In the genomic region with DNA sequence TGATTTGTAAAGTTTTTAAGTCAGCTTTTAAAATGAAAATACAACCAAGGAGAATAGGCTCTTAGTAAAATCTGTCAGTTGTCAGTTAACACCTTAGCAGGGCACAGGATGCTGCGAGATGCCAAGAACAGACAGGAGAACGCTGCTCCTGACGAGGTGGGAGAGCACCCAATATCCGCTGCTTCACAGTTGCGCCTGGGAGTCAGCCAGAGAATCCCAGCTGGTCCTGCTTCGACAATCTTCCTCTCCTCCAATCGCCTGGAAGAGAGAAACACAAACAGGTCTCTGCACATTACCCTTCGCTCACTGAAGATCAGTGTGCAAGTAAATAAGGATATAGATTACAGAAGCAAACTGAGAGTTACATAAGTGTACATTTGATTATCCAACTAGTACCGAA, we compare ENCODE assay signal across 9 mouse cellular contexts.
DNase-seq lines count a peak whose midpoint lies in the region.
"Had no signal": no experiment of that assay in that cellular context is flagged by ENCODE, and none has a peak within 500 bp of the region (broad histone marks: within the 10 kb centered on the region; RNA-seq: fewer than 3 reads in every experiment).

No protein-coding gene starts in this region.

- peak; percentile 75 for DNase-seq in cerebellum, adult 11 months
- DNase-seq in cerebellum, adult 8-10 months: peak; percentile 74
- DNase-seq in layer of hippocampus, postnatal 10 days (ENCODE audit: low spot score in 2 of 2): peak; percentile 28 to 45
- DNase-seq in lung, postnatal 14 days: peak; percentile 27
- DNase-seq in ovary, postnatal 14 days (ENCODE audit: low spot score): no peak
- no peak for DNase-seq in ovary, postnatal 10 days (ENCODE audit: low spot score)
- no peak for DNase-seq in kidney, postnatal 10 days
- DNase-seq: kidney, postnatal 14 days; thymus, adult 18-20 months had no signal

Comparison
In these comparisons a context has a peak if more than half of its experiments do, and no peak if none do; other contexts are left out.
1. DNase-seq: peak in cerebellum, adult 11 months (single experiment), cerebellum, adult 8-10 months (single experiment), layer of hippocampus, postnatal 10 days (2 of 2) and lung, postnatal 14 days (single experiment); none in ovary, postnatal 14 days (single experiment), ovary, postnatal 10 days (single experiment) and kidney, postnatal 10 days (single experiment).